Mouse (Mus musculus) urinary bladder, postnatal 14 days (tissue): ENCODE measurements around the gene Tbp.
A peak's percentile ranks its signal among the peaks of the same experiment; 100 is the strongest.

ENCODE experiments used
- DNase-seq: peaks from one replicate; pipeline ENCODE4 v3.0.0; 2021; ENCODE audit warnings: low spot score

The Tbp gene

DNA sequence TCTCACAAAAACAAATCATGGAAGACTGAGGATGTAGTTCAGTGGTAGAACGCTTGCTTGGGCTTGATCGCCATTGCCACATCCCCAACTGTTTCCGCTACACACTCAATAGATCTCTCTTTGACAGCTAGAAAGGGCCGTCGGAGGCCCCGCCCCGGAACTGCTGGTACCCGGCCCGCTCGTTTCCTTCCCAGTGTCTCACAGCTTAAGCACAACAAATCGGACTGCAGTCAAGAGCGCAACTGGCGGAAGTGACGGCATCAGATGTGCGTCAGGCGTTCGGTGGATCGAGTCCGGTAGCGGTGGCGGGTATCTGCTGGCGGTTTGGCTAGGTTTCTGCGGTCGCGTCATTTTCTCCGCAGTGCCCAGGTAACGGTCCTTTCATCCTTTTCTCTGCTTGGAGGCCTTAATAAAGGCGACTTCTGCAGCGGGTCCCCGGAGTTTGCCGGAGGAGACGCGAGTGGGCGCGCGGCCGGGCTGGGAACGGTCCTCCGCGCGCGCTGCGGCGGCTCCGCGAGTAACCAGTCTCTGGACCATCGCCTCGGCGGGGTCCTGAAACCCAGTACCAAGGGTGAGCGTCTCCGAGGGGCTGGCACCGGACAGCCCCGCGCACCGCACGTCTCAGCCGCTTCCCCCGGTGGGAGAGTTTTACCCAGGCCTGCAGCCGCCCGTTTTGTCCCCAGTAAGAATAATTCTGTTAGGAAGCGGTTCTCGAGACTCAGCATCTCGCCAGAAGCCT is at the start of gene Tbp, which contains the start of gene Psmb1:
Tbp (plus strand) TSS at position 233 of the 739 bp plus-strand sequence.
Psmb1 (minus strand) TSS at position 96 of the 739 bp plus-strand sequence.
- DNase-seq, result peak; percentile 97

DNA sequence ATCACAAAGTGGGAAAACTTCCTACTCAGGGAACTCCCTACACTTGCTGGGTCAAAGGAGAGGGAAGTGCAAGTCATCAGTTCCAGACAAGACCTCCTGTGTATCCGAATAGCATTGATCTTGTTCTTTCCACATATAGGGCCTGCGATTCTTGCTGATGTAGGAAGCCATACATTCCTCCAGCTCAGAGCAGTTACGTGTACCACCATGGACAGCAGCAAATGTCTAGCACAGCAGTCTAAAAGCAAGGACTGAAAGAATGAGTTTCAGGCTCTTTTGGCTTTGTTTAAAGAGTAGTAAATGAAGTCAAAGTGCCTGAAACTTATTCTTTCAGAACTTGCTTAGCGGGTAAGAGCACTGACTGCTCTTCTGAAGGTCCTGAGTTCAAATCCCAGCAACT is 44.5 kb upstream of the Tbp start:
- no peak for DNase-seq

GRCm38 (mm10) chr17:15456595-15456994 is 43.1 kb upstream of the Tbp start:
- no peak for DNase-seq

DNA sequence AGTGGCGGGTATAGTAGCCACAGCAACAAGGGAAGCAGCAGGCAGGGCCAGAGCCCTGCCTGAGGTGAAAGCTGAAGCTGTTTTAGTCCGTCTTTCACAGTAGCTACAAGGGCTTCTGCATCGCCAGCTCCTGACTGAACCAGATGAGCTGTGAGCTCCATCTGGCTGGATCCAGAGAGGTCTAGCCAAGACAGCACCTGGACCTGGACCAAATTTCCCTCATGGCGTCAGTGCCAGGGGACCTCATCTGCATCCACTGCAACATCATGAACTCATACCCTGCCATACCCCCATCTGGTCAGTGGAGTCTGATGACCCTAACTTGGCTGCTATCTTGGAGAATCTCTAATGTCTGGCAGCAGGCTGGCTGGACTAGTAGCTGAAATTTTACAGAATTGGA is 39.9 kb upstream of the Tbp start:
- no peak for DNase-seq

DNA sequence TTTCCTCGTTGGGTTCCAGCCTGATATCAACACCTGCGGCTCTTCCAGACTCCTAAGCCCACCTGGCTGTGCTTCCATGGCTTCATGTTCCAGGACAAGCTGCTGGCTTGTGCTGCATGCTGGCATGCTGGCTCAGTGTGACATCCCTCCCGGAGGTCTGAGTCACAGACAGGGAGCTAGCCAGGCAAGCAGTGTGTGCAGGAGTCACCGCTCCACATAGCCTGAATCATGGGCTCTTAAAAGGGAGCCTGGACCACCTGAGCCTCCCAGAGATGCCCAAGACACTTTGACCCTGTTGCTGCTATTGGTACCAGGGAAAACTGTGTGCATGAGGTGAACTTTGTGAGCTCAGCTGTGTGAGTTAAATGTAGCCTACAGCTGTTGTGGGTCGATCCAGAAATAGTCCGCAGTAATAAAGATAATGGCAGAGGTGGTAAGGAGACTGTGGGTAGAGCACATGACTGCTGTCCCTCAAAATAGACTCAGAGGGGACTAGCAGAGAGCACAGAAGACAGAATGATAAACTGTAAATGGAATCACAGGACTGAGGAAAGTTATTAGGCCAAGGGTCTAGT is 37.7 kb upstream of the Tbp start:
- DNase-seq, result no peak

DNA sequence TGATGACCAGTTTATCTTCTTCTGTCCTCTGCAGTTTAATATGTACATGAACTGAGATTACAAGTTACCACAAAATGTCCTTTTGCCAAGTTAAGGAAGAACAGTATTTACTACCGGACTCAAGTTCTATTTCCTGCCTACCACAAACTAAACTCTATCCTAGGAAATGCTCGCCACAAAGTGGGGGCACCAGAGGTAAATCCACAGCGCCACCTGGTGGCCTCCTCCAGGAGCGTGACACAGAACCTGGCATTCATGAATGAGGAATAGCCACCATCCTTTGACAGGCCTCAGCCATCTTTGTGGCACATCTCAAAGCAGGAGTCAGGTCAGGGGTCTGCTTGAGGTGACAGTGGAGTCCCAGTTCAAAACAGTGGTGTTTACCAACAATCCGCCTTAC is 32.0 kb upstream of the Tbp start:
- peak; percentile 64 for DNase-seq

- no peak for DNase-seq
Observed at GRCm38 (mm10) chr17:15472671-15473070, 27.0 kb upstream of the Tbp start.

DNA sequence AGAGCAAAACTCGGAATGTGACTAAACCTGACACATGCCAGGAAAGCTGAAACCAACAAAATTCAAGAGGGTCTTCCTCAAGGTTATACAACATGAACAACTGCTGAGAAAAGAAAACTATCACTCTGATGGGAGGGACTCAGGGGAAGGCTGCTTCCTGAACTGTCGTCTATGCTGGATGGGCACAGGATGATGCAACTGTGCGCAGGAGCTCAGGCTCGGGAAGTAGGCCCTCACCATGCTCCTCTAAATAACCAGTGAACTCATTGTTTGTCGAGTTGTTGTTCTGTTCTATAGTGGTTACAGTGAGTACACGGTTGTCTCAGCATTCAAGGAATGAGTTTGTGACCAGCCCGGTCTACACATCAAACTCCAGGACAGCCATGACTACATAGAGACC is 9.1 kb upstream of the Tbp start:
- DNase-seq, result no peak

GRCm38 (mm10) chr17:15497882-15498752 is 1.6 kb upstream of the Tbp start:
- DNase-seq, result peak; percentile 96

- no peak for DNase-seq
Observed at GRCm38 (mm10) chr17:15498753-15499113, 955 bp upstream of the Tbp start.

GRCm38 (mm10) chr17:15510694-15511093 is 11.0 kb downstream of the Tbp start:
- no peak for DNase-seq

GRCm38 (mm10) chr17:15517776-15518175 is 18.1 kb downstream of the Tbp start:
- no peak for DNase-seq

- DNase-seq, result no peak
Observed at GRCm38 (mm10) chr17:15518186-15518585, 18.5 kb downstream of the Tbp start.

DNA sequence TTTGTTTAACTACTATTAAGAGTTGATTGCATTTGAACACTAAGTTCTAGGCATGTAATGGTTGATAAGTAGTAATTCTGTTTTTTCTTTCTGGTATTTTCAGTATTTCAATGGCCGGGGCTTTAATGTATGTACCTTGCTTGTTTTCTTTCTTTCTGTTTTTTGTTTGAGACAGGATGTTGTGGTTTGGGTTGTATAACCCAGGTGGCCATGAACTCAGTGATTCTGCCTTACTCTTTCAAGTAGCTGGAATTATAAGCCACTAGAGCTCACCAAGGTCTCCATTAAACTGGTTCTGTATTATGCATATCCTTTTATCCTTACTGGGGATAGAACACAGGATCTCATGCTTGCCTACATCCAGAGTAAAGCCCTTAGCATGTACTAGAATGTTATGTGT is 19.1 kb downstream of the Tbp start:
- no peak for DNase-seq

- DNase-seq, result no peak
Observed at GRCm38 (mm10) chr17:15526304-15526703, 26.6 kb downstream of the Tbp start.

DNA sequence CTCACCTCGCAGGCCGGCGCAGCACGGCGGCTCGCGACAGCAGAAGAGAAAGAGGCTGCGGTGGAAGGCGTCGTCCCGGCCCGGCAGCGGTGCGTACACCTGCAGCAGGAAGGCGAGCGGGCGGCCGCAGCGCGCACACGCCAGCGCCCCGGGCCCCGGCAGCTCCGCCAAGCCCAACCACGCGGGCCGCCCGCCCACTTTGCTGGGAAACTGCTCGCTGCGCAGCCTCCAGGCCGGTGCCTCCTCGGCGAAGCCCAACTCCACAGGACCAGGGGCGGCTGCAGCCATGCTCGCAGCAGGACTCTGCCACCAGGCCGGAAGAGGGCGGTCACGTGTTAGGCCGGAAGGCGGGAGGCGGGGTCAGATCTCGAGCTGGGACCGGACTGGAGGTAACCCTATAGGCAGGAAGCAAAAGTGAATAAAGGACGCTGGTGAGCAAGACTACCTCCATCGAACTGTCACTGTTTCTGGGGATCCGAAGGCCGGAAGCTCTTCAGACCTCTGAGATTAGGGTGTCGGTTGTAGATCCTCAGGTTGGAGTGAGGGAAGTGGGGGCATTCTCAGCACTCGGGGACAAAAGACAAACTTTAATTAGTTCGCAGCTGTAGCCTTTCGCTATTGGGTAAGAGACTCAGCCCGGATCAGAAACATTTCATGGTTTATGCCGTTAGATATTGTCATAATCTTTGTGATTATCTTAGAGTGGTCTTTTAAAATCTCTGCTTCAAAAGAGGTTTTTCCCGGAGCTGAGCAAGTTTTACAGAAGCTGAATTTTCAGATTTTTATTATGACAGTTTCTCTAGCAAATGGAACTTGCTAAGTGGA is 27.5 kb downstream of the Tbp start, which contains the start of gene Pdcd2:
Pdcd2 (minus strand) TSS at position 316 of the 825 bp plus-strand sequence.
- peak; percentile 96 for DNase-seq

DNA sequence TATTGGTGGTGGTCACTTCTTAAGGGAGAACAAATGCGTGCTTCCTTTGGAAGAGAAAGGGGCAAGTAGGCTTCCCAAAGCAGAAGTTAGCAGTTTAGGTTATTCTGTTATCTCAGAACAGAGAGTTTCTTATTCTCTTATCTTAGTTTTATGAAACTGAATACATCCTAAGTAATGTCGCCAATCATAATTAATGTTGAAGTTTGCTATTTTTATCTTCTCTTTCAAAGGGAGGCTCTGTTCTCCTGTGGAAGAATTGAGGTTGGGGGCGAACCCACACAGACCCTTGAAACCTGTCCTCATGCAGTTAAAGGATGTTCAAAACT is 28.1 kb downstream of the Tbp start:
- no peak for DNase-seq

DNA sequence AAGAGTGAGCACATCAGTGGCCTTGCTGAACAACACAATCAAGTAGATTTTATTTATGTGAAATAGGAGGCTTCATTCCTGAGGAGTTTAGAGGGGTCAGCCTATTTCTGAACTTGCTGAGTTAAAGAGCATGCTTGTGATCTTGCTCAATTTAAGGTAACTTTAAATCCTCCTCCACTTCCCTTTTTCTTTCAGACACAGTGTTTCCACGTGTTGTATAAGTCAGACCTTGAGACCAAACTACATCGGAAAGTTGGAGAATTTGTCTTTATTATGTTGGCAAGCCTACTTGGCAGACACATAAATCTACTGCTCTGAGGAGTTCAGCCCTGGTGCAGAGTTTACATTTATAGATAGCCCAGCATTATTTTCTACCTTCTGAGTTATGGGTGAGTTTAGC is 29.2 kb downstream of the Tbp start:
- no peak for DNase-seq

DNA sequence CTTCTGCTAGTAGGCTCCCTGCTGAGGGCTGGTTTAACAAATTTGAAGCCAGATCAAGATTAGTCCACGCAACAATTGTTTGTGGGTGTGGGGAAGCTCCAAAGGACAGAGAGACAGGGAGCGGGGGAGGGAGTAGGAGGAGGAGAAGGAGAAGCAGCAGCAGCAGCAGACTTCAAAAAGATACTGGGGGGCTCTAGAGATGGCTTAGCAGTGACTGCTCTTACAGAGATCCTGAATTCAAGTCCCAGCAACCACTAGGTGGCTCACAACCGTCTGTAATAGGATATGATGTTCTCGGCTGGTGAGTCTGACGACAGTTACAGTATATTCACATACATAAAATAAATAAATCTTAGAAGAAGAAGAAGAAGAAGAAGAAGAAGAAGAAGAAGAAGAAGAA is 30.5 kb downstream of the Tbp start:
- DNase-seq, result peak; percentile 36

DNA sequence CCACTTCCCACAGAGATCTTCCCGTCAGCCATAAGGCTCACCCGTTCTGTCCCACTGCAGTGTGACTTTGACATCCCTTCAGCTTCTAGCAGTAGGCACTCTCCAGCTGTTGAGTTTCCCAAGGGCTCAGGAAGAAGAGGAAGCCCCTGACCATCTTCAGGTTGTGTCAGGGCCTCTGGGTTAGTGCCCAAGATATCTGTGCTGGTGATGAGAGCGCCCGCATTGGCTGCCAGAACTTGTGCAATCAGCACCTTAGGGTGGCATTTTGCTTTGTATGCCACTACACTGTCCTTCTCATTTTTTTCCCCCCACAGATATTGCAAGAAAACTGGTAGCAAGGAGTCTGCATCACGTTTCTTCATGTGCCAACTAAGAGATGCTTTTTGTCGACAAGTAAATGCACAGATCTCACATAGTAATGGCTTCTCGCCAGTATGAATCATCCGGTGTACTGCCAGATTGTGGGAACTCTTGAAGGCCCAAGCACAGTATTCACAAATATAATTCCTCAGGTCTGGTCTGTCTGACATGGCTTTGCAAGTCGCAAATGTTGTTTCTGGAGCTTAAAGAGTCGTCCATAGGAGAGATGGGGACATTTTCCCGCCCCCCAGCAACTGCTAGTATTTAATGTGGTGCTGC is 35.6 kb downstream of the Tbp start:
- no peak for DNase-seq

DNA sequence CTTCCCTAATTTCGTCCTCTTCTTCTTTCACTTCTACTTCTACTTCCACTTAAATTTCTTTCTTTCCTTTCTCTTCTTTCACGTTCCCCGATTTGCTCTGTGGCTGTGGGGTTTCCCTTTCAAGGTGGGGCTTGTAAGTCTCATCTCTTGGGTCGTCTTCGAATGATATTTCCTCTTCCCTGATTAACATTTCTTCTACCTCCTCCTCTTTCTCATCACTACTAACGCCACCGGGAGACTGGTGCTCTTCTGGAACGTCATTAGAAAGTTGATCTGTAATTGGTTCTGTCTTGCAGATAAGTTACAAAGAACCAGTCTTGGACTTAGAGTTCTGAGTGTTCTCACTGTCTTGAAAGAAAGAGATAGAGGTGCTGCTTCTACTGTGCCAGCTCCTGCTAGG is 36.3 kb downstream of the Tbp start:
- no peak for DNase-seq

- no peak for DNase-seq
Observed at GRCm38 (mm10) chr17:15536457-15536904, 36.8 kb downstream of the Tbp start.
